Mouse (Mus musculus) testis, postnatal 14 days (tissue): ENCODE measurements at regions not wholly inside any gene's neighbourhood (a gene's known extent, or its start where the extent isn't known, plus 50 kb on each side); places are given as distances from the start of the nearest gene placed in this dataset.

Experiments
- DNase-seq: peaks from one replicate; pipeline ENCODE4 v3.0.0; 2021; ENCODE audit warnings: low spot score

DNA sequence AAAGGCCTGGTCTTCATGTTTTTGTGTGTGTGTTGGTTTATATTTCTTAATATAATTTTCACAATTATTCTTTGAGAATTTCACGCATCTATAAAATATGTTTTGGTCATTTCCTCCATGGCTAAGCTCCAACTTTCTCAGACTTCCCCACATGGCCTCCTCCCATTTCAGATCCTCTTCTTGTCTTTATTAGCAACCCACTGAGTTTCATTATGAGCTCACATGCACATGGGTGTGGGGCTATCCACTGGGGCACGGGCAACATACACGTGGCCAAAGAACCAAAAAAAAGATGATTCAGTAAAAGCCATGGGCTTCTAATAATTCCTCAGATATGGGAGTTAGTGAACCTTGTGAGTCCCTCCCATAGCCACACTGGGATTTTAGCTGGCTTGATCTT, 50.1 kb upstream of the Mpp6 start:
- no peak for DNase-seq
